Mouse (Mus musculus) liver, postnatal 0 days (tissue): ENCODE data around the gene Rbfox1.

Source experiments
- CTCF ChIP-seq: sonication (generic); IDR thresholded peaks from 2 replicates; pipeline ENCODE4 v1.5.1; 2016; ENCODE audit warnings: antibody characterized with exemption, low read depth
- EP300 ChIP-seq: IDR thresholded peaks from 2 replicates; pipeline ENCODE4 v1.6.1; 2016; ENCODE audit warnings: antibody characterized with exemption, low read depth, mild to moderate bottlenecking

DNA sequence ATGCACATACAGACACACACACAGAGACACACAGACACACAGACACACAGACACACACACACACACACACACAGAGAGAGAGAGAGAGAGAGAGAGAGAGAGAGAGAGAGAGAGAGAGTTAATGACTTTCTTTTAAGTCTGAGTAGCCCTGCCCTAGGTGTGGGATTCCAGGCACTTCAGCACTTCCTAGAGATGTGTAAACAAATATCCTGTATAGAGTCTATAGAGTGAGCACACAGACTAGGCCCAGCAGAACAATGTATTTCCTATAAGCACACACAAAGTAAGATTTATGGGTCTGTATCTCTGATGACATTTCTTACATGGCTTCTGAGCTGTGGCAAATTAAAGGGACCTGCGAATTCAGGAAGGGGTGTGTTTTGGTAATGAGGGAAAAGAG, 998.6 kb downstream of the Rbfox1 start:
- TF ChIP-seq CTCF (no peak), EP300 (no peak)
